Mouse (Mus musculus): ENCODE data around the gene Lypd5. TPM values are rescaled to one million over a fixed set of nuclear protein-coding genes. Genes with fewer than 3 reads are reported as not detected.
"Not testable (repeated sequence)": the region's sequence is repeated elsewhere in the genome, so short reads cannot be mapped to it uniquely, and the experiment has no call there.

Lypd5 gene
- polyA plus RNA-seq, 2 experiments: 0.50 to 3.1 TPM

DNA sequence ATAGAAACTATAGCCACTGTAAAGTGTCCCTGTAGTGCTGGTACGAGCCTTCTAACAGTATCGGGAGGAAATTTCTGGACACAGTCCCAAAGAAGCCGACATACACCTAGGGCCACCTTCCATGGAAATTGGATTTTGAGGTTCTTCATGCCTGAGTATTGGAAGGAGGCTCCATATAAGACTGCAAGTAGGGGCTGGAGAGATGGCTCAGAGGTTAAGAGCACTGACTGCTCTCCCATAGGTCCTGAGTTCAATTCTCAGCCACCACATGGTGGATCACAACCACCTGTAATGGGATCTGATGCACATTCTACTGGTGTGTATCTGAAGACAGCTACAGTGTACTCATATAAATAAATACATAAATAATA lies 51.1 kb downstream of the Lypd5 start:
- Histone ChIP-seq H3K9ac (ENCODE audit: low read depth, low read length, severe bottlenecking) (peak overlapping the region; percentile 55), H3K27me3 (ENCODE audit: control insufficient read depth, insufficient read depth, low read length) (no peaks in the 10 kb centered on the region), H3K4me2 (replicated peaks; ENCODE audit: low read depth, low read length, severe bottlenecking) (peak overlapping the region; percentile 61), H3K4me1 (ENCODE audit: control insufficient read depth, insufficient read depth, low read length) (peaks cover under 1% of the 10 kb centered on the region), H3K36me3 (ENCODE audit: control insufficient read depth, insufficient read depth, low read length) (0 out of 2 replicates have a peak, but pooled peaks cover 11% of the 10 kb centered on the region), H3K27ac (replicated peaks; ENCODE audit: low read depth, low read length) (peak overlapping the region; percentile 81), H3K9me3 (ENCODE audit: control insufficient read depth, low read length) (no peaks in the 10 kb centered on the region), H3K4me3 (replicated peaks; ENCODE audit: low read length) (peak overlapping the region; percentile 51)
- DNase-seq (ENCODE audit: low spot score) (no peak), ATAC-seq (ENCODE audit: low FRiP score, low read depth) (no peak)
- 5% methylated on average over 3 of the region's 3 CpGs for WGBS
- TF ChIP-seq POLR2A (IDR thresholded peaks at IDR 0.05; ENCODE audit: borderline replicate concordance, extremely low read depth, insufficient read depth, insufficient read length): no peak

DNA sequence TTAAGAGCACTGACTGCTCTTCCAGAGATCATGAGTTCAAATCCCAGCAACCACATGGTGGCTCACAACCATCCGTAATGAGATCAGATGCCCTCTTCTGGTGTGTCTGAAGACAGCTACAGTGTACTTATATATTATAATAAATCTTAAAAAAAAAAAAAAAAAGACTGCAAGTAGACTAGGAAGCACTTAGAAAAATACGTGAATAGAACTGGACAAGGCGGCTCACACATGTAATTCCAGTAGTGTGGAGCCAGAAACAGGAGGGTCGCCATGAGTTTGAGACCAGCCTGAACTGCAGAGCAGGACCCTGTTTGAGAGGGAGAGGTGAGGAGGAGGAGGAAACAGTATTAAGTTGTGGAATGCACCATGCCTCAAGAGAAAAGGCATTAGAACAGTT lies 51.5 kb downstream of the Lypd5 start:
- Histone ChIP-seq H3K4me3 (replicated peaks; ENCODE audit: low read length) (peak overlapping the region; percentile 51), H3K4me2 (replicated peaks; ENCODE audit: low read depth, low read length, severe bottlenecking) (peak overlapping the region; percentile 61; the same call in 1 of the 2 replicates), H3K36me3 (ENCODE audit: control insufficient read depth, insufficient read depth, low read length) (peaks cover 15% of the 10 kb centered on the region; the same call in 1 of the 2 replicates)
- not testable (repeated sequence) for DNase-seq (ENCODE audit: low spot score); H3K27me3 ChIP-seq (ENCODE audit: control insufficient read depth, insufficient read depth, low read length); H3K9ac ChIP-seq (ENCODE audit: low read depth, low read length, severe bottlenecking); H3K27ac ChIP-seq (replicated peaks; ENCODE audit: low read depth, low read length); ATAC-seq (ENCODE audit: low FRiP score, low read depth); H3K9me3 ChIP-seq (ENCODE audit: control insufficient read depth, low read length); H3K4me1 ChIP-seq (ENCODE audit: control insufficient read depth, insufficient read depth, low read length)
- WGBS: 89% methylated on average over 4 of the region's 4 CpGs

DNA sequence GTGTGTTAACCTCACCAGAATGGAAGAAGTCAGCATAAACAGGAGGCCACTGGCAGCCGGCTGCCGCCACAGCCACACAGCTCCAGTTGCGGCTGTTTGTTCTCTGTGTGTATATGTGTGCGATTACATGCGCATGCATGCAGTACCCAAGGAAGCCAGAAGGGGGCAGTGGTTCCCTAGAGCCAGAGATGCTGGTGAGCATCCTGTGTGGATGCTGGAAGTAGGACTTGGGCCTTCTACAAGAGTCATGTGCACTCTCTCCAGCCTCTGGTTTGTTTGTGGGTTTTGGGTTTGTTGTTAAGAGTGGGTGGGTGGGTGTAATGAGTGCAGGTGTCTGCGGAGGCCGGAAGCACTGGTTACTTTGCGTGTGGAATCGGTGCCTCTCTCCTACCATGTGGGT lies 53.9 kb downstream of the Lypd5 start:
- Histone ChIP-seq H3K4me1 (ENCODE audit: control insufficient read depth, insufficient read depth, low read length) (0 out of 2 replicates have a peak, but pooled peaks cover 4% of the 10 kb centered on the region), H3K9me3 (ENCODE audit: control insufficient read depth, low read length) (no peaks in the 10 kb centered on the region), H3K4me2 (replicated peaks; ENCODE audit: low read depth, low read length, severe bottlenecking) (no peak overlapping the region), H3K4me3 (replicated peaks; ENCODE audit: low read length) (no peak overlapping the region), H3K9ac (ENCODE audit: low read depth, low read length, severe bottlenecking) (no peak overlapping the region), H3K36me3 (ENCODE audit: control insufficient read depth, insufficient read depth, low read length) (peaks cover 27% of the 10 kb centered on the region), H3K27me3 (ENCODE audit: control insufficient read depth, insufficient read depth, low read length) (no peaks in the 10 kb centered on the region), H3K27ac (replicated peaks; ENCODE audit: low read depth, low read length) (no peak overlapping the region)
- 99% methylated on average over 9 of the region's 9 CpGs for WGBS
- ATAC-seq (ENCODE audit: low FRiP score, low read depth) (no peak), DNase-seq (ENCODE audit: low spot score) (no peak)
- no peak for TF ChIP-seq POLR2A (IDR thresholded peaks at IDR 0.05; ENCODE audit: borderline replicate concordance, extremely low read depth, insufficient read depth, insufficient read length)

Small RNA genes lying within 50 kb of the gene (microRNA-seq; reads per million reads assigned to microRNA genes)
- not detected for gene Gm27592

Other genes with a start within 250 kb of the Lypd5 start
- 3.6 and 5.1 TPM in 2 replicates for gene Zfp112, start 236.9 kb upstream of the Lypd5 start, polyA plus RNA-seq (2012; rRNA removed)
- gene Zfp112, start 236.9 kb upstream of the Lypd5 start, polyA plus RNA-seq (2014; fragmentation: Nextera tagmentation; extraction: Ambion mirVana): 5.9 and 8.5 TPM in 2 replicates
- gene Zfp235, start 215.0 kb upstream of the Lypd5 start, polyA plus RNA-seq (2012; rRNA removed): 13.5 and 16.7 TPM in 2 replicates
- 17.5 and 20.9 TPM in 2 replicates for gene Zfp235, start 215.0 kb upstream of the Lypd5 start, polyA plus RNA-seq (2014; fragmentation: Nextera tagmentation; extraction: Ambion mirVana)
- 3.2 and 3.5 TPM in 2 replicates for gene Zfp114, start 174.1 kb upstream of the Lypd5 start, polyA plus RNA-seq (2012; rRNA removed)
- 4.0 and 5.0 TPM in 2 replicates for gene Zfp114, start 174.1 kb upstream of the Lypd5 start, polyA plus RNA-seq (2014; fragmentation: Nextera tagmentation; extraction: Ambion mirVana)
- gene Zfp111, start 137.8 kb upstream of the Lypd5 start, polyA plus RNA-seq (2012; rRNA removed): 6.1 and 7.0 TPM in 2 replicates
- gene Zfp111, start 137.8 kb upstream of the Lypd5 start, polyA plus RNA-seq (2014; fragmentation: Nextera tagmentation; extraction: Ambion mirVana): 12.7 TPM in 2 replicates
- 4.4 and 4.7 TPM in 2 replicates for gene Zfp109, start 111.6 kb upstream of the Lypd5 start, polyA plus RNA-seq (2012; rRNA removed)
- gene Zfp109, start 111.6 kb upstream of the Lypd5 start, polyA plus RNA-seq (2014; fragmentation: Nextera tagmentation; extraction: Ambion mirVana): 3.7 and 5.5 TPM in 2 replicates
- gene Zfp108, start 94.4 kb upstream of the Lypd5 start, polyA plus RNA-seq (2012; rRNA removed): 3.1 and 4.1 TPM in 2 replicates
- gene Zfp108, start 94.4 kb upstream of the Lypd5 start, polyA plus RNA-seq (2014; fragmentation: Nextera tagmentation; extraction: Ambion mirVana): 4.8 and 6.1 TPM in 2 replicates
- 5.8 and 6.2 TPM in 2 replicates for gene Zfp93, start 78.8 kb upstream of the Lypd5 start, polyA plus RNA-seq (2012; rRNA removed)
- 8.2 and 14.2 TPM in 2 replicates for gene Zfp93, start 78.8 kb upstream of the Lypd5 start, polyA plus RNA-seq (2014; fragmentation: Nextera tagmentation; extraction: Ambion mirVana)
- gene Zfp61, start 48.0 kb upstream of the Lypd5 start, polyA plus RNA-seq (2012; rRNA removed): 36.8 and 45.0 TPM in 2 replicates
- gene Zfp61, start 48.0 kb upstream of the Lypd5 start, polyA plus RNA-seq (2014; fragmentation: Nextera tagmentation; extraction: Ambion mirVana): 38.7 and 39.7 TPM in 2 replicates
- 13.8 and 14.4 TPM in 2 replicates for gene Zfp94, start 32.5 kb upstream of the Lypd5 start, polyA plus RNA-seq (2012; rRNA removed)
- 11.7 and 12.6 TPM in 2 replicates for gene Zfp94, start 32.5 kb upstream of the Lypd5 start, polyA plus RNA-seq (2014; fragmentation: Nextera tagmentation; extraction: Ambion mirVana)
- 0.13 and 0.38 TPM in 2 replicates for gene Tescl, start 15.3 kb upstream of the Lypd5 start, polyA plus RNA-seq (2012; rRNA removed)
- not detected in 2 replicates for gene Tescl, start 15.3 kb upstream of the Lypd5 start, polyA plus RNA-seq (2014; fragmentation: Nextera tagmentation; extraction: Ambion mirVana)
- gene Kcnn4, start 21.1 kb downstream of the Lypd5 start, polyA plus RNA-seq (2012; rRNA removed): 2.4 and 3.3 TPM in 2 replicates
- 1.8 and 2.4 TPM in 2 replicates for gene Kcnn4, start 21.1 kb downstream of the Lypd5 start, polyA plus RNA-seq (2014; fragmentation: Nextera tagmentation; extraction: Ambion mirVana)
- 44.3 and 53.4 TPM in 2 replicates for gene Smg9, start 50.4 kb downstream of the Lypd5 start, polyA plus RNA-seq (2012; rRNA removed)
- gene Smg9, start 50.4 kb downstream of the Lypd5 start, polyA plus RNA-seq (2014; fragmentation: Nextera tagmentation; extraction: Ambion mirVana): 21.0 and 23.2 TPM in 2 replicates
- gene Irgc1, start 103.1 kb downstream of the Lypd5 start, polyA plus RNA-seq (2012; rRNA removed): 0.06 TPM in 1 of 2 replicates, not detected in the other
- not detected in 2 replicates for gene Irgc1, start 103.1 kb downstream of the Lypd5 start, polyA plus RNA-seq (2014; fragmentation: Nextera tagmentation; extraction: Ambion mirVana)
- gene Plaur, start 113.3 kb downstream of the Lypd5 start, polyA plus RNA-seq (2012; rRNA removed): 8.3 and 8.4 TPM in 2 replicates
- 3.9 and 7.5 TPM in 2 replicates for gene Plaur, start 113.3 kb downstream of the Lypd5 start, polyA plus RNA-seq (2014; fragmentation: Nextera tagmentation; extraction: Ambion mirVana)
- gene Cadm4, start 132.8 kb downstream of the Lypd5 start, polyA plus RNA-seq (2012; rRNA removed): 19.5 and 21.1 TPM in 2 replicates
- gene Cadm4, start 132.8 kb downstream of the Lypd5 start, polyA plus RNA-seq (2014; fragmentation: Nextera tagmentation; extraction: Ambion mirVana): 1.7 and 2.1 TPM in 2 replicates
- 67.8 and 77.5 TPM in 2 replicates for gene Zfp428, start 157.8 kb downstream of the Lypd5 start, polyA plus RNA-seq (2012; rRNA removed)
- gene Zfp428, start 157.8 kb downstream of the Lypd5 start, polyA plus RNA-seq (2014; fragmentation: Nextera tagmentation; extraction: Ambion mirVana): 29.6 and 33.3 TPM in 2 replicates
- not detected in 2 replicates for gene AC161166.1, start 163.3 kb downstream of the Lypd5 start, polyA plus RNA-seq (2012; rRNA removed)
- gene AC161166.1, start 163.3 kb downstream of the Lypd5 start, polyA plus RNA-seq (2014; fragmentation: Nextera tagmentation; extraction: Ambion mirVana): 0.19 TPM in 1 of 2 replicates, not detected in the other
- 16.3 and 21.9 TPM in 2 replicates for gene Irgq, start 181.5 kb downstream of the Lypd5 start, polyA plus RNA-seq (2012; rRNA removed)
- gene Irgq, start 181.5 kb downstream of the Lypd5 start, polyA plus RNA-seq (2014; fragmentation: Nextera tagmentation; extraction: Ambion mirVana): 10.7 TPM in 2 replicates
- 0.35 and 0.51 TPM in 2 replicates for gene Pinlyp, start 196.9 kb downstream of the Lypd5 start, polyA plus RNA-seq (2012; rRNA removed)
- 1.7 and 2.0 TPM in 2 replicates for gene Pinlyp, start 196.9 kb downstream of the Lypd5 start, polyA plus RNA-seq (2014; fragmentation: Nextera tagmentation; extraction: Ambion mirVana)
- gene Xrcc1, start 197.1 kb downstream of the Lypd5 start, polyA plus RNA-seq (2012; rRNA removed): 133 and 155 TPM in 2 replicates
- gene Xrcc1, start 197.1 kb downstream of the Lypd5 start, polyA plus RNA-seq (2014; fragmentation: Nextera tagmentation; extraction: Ambion mirVana): 103 and 106 TPM in 2 replicates
- 19.9 and 21.9 TPM in 2 replicates for gene Ethe1, start 238.3 kb downstream of the Lypd5 start, polyA plus RNA-seq (2012; rRNA removed)
- 30.7 and 31.5 TPM in 2 replicates for gene Ethe1, start 238.3 kb downstream of the Lypd5 start, polyA plus RNA-seq (2014; fragmentation: Nextera tagmentation; extraction: Ambion mirVana)
- 4.5 and 7.6 TPM in 2 replicates for gene Zfp575, start 238.4 kb downstream of the Lypd5 start, polyA plus RNA-seq (2012; rRNA removed)
- gene Zfp575, start 238.4 kb downstream of the Lypd5 start, polyA plus RNA-seq (2014; fragmentation: Nextera tagmentation; extraction: Ambion mirVana): 5.0 TPM in 2 replicates

Data from limb, embryonic 14.5 days (tissue).